Mouse (Mus musculus) midbrain, embryonic 13.5 days (tissue): ENCODE data around the gene Mei1. TPM values are rescaled to one million over a fixed set of nuclear protein-coding genes. Genes with fewer than 3 reads are reported as not detected.
A peak's percentile ranks its signal among the peaks of the same experiment; 100 is the strongest.
"Not testable (repeated sequence)": the region's sequence is repeated elsewhere in the genome, so short reads cannot be mapped to it uniquely, and the experiment has no call there.

ENCODE experiments used
- ATAC-seq: fragments of 200-750 bp; cut with Nextera tagmentation; 2 replicates; pipeline ENCODE4 v1.8.0; 2017; ENCODE audit warnings: mild to moderate bottlenecking, moderate TSS enrichment, moderate library complexity
- H3K27ac ChIP-seq: fragments of 300-500 bp; sonication (generic); 2 replicates; pipeline ENCODE4 v1.5.1; 2015; ENCODE audit warnings: inconsistent platforms, mild to moderate bottlenecking, moderate library complexity
- H3K27me3 ChIP-seq: fragments of 300-500 bp; sonication (generic); 2 replicates; pipeline ENCODE4 v1.6.1; 2015; ENCODE audit warnings: mild to moderate bottlenecking, inconsistent platforms
- H3K36me3 ChIP-seq: fragments of 300-500 bp; sonication (generic); 2 replicates; pipeline ENCODE4 v1.6.1; 2015; ENCODE audit warnings: mild to moderate bottlenecking, inconsistent platforms
- H3K4me1 ChIP-seq: fragments of 300-500 bp; sonication (generic); replicated peaks from 2 replicates; pipeline ENCODE4 v1.6.1; 2015; ENCODE audit warnings: inconsistent platforms
- H3K4me2 ChIP-seq: fragments of 300-500 bp; sonication (generic); replicated peaks from 2 replicates; pipeline ENCODE4 v1.6.1; 2015; ENCODE audit warnings: moderate library complexity, mild to moderate bottlenecking, inconsistent platforms
- H3K4me3 ChIP-seq: fragments of 300-500 bp; sonication (generic); replicated peaks from 2 replicates; pipeline ENCODE4 v1.5.1; 2015; ENCODE audit warnings: mild to moderate bottlenecking, inconsistent platforms
- H3K9ac ChIP-seq: fragments of 300-500 bp; sonication (generic); replicated peaks from 2 replicates; pipeline ENCODE4 v1.6.1; 2015; ENCODE audit warnings: mild to moderate bottlenecking, inconsistent platforms
- H3K9me3 ChIP-seq: fragments of 300-500 bp; sonication (generic); 2 replicates; pipeline ENCODE4 v1.6.1; 2016; ENCODE audit warnings: mild to moderate bottlenecking, inconsistent platforms
- WGBS: fragments of 180-500 bp; shearing (Covaris S2); methylation state at CpG from one replicate; pipeline ENCODE4 v1.1.7; 2015; 5-methylcytosine and 5-hydroxymethylcytosine counted together
- polyA plus RNA-seq: library from polyadenylated mRNA; unstranded; fragments of >200 nt; fragmentation: Nextera tagmentation; extraction: Ambion mirVana; gene quantifications from 2 replicates; pipeline ENCODE4 v1.2.1, GENCODE M21; 2015

Mei1 gene
- polyA plus RNA-seq, 1 experiment from 2014 or later = 0.05 TPM

DNA sequence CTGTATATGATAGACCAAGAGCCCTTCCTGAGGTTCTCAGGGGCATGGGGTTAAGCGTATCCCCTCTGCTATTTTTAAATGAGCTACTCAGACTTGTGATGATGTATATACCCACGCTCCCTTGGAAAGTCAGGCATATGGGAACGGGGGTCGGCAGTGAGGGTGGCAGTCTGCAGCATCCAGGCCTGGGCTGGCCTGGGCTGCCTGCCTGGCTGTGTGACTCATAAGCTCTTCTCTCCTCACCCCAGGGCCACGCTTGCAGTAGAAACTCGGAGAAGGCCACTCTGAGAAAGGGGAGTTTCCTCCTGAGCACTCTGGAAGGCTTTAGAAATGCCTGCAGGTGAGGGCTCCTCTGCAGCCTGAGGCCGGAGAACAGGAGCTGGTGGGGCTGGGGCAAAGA is 21.3 kb downstream of the Mei1 start:
- ATAC-seq = no peak
- Histone ChIP-seq H3K4me3 (no peak overlapping the region), H3K27me3 (no peaks in the 10 kb centered on the region), H3K36me3 (no peaks in the 10 kb centered on the region), H3K27ac (no peak overlapping the region), H3K4me2 (no peak overlapping the region), H3K9me3 (no peaks in the 10 kb centered on the region), H3K4me1 (no peaks in the 10 kb centered on the region), H3K9ac (no peak overlapping the region)
- 87% methylated on average over 7 of the region's 7 CpGs for WGBS

DNA sequence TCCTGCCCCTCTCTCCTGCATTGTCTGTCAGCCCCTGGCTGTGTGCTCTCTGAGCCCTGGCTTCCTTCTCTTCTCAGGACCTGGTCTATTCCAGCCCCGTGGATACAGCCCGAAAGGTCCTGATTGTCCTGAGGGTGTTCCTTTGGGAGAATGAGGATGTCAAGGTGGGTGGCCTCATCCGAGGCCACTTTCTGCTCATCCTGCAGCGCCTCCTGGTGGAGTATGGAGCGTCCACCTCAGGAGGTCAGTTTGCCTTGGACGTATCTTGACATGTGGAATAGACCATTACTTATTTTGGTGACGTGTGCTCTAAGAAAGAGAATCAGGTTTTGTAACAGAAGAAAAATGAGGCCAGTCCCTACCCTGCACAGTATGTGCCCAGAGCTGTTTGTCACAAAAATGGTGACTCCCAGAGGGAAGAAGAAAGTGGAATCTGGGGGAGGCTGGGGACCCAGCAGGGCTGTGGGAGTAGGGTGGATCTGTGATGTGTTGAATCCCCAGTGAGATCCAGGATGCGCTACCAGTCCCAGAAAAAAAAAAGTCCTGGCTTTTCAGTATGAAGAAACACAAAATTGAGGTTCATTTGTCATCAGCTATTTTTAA is 37.3 kb downstream of the Mei1 start:
- ATAC-seq = no peak
- H3K27me3 ChIP-seq = no peaks in the 10 kb centered on the region
- H3K36me3 ChIP-seq = no peaks in the 10 kb centered on the region
- no peak overlapping the region for H3K4me2 ChIP-seq
- H3K9me3 ChIP-seq = no peaks in the 10 kb centered on the region
- no peak overlapping the region for H3K9ac ChIP-seq
- no peak overlapping the region for H3K27ac ChIP-seq
- WGBS = 19% methylated on average over 8 of the region's 8 CpGs
- no peaks in the 10 kb centered on the region; the same call in 1 of the 2 replicates for H3K4me1 ChIP-seq
- H3K4me3 ChIP-seq = no peak overlapping the region

- H3K27me3 ChIP-seq = no peaks in the 10 kb centered on the region
- 90% methylated on average over 8 of the region's 8 CpGs for WGBS
- H3K4me1 ChIP-seq = no peaks in the 10 kb centered on the region
- no peak overlapping the region for H3K27ac ChIP-seq
- no peak overlapping the region for H3K9ac ChIP-seq
- no peak overlapping the region for H3K4me2 ChIP-seq
- H3K4me3 ChIP-seq = no peak overlapping the region
- no peak for ATAC-seq
- no peaks in the 10 kb centered on the region for H3K36me3 ChIP-seq
- no peaks in the 10 kb centered on the region for H3K9me3 ChIP-seq
These were observed 50.7 kb downstream of the Mei1 start for GRCm38 (mm10) chr15:82120544-82120943.

DNA sequence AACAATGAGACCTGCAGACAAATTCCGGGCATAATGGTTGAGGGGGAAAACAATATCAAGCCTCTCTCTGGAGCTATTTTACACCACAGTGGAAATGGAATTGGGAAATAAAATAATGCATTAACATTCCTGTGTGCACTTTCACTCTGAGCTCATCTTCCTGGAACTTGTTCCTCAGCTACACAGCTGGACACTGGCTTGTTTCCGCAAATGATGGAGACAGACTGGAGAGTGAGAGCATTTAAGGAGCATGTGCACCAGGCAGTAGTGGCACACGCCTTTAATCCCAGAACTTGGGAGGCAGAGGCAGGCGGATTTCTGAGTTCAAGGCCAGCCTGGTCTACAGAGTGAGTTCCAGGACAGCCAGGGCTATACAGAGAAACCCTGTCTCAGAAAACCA is 56.9 kb downstream of the Mei1 start:
- not testable (repeated sequence) for H3K4me3 ChIP-seq
- WGBS = 88% methylated on average over 4 of the region's 4 CpGs

GRCm38 (mm10) chr15:82127426-82128374 is 57.9 kb downstream of the Mei1 start, which contains the start of gene Ccdc134:
Gene Ccdc134, plus strand, starts transcription at chr15:82127922.
- H3K9ac ChIP-seq = peak within 1 kb of the TSS; percentile 79
- no peaks in the 10 kb centered on the region for H3K9me3 ChIP-seq
- peak within 1 kb of the TSS; percentile 80 for H3K4me3 ChIP-seq
- WGBS = under 1% methylated on average over 70 of the region's 74 CpGs
- H3K4me2 ChIP-seq = peak within 1 kb of the TSS; percentile 86
- H3K27me3 ChIP-seq = 0 out of 2 replicates have a peak, but pooled peaks cover 5% of the 10 kb centered on the region
- H3K36me3 ChIP-seq = peaks cover 14% of the 10 kb centered on the region; the same call in 1 of the 2 replicates
- peaks cover 22% of the 10 kb centered on the region for H3K4me1 ChIP-seq
- ATAC-seq = peak; percentile 98
- peak within 1 kb of the TSS; percentile 74 for H3K27ac ChIP-seq

More for the DNA sequence above, 56.9 kb downstream of the Mei1 start:
- not testable (repeated sequence) for ATAC-seq, H3K9me3 ChIP-seq, H3K27me3 ChIP-seq, H3K27ac ChIP-seq
- Histone ChIP-seq H3K9ac (peak overlapping the region; percentile 68; the same call in 1 of the 2 replicates), H3K4me1 (peaks cover 22% of the 10 kb centered on the region), H3K36me3 (peaks cover 10% of the 10 kb centered on the region; the same call in 1 of the 2 replicates), H3K4me2 (peak overlapping the region; percentile 86)

- H3K4me3 ChIP-seq = peak overlapping the region; percentile 80
- H3K36me3 ChIP-seq = peaks cover 16% of the 10 kb centered on the region; the same call in 1 of the 2 replicates
- H3K27ac ChIP-seq = 0 out of 2 replicates have a peak overlapping the region, but pooled peaks have one; percentile 74
- peak overlapping the region; percentile 86 for H3K4me2 ChIP-seq
- no peak for ATAC-seq
- WGBS = 0% methylated on average over 5 of the region's 5 CpGs
- no peaks in the 10 kb centered on the region for H3K9me3 ChIP-seq
- H3K9ac ChIP-seq = peak overlapping the region; percentile 79
- H3K27me3 ChIP-seq = 0 out of 2 replicates have a peak, but pooled peaks cover 5% of the 10 kb centered on the region
- peaks cover 22% of the 10 kb centered on the region for H3K4me1 ChIP-seq
These were observed 58.6 kb downstream of the Mei1 start for GRCm38 (mm10) chr15:82128398-82128797.

DNA sequence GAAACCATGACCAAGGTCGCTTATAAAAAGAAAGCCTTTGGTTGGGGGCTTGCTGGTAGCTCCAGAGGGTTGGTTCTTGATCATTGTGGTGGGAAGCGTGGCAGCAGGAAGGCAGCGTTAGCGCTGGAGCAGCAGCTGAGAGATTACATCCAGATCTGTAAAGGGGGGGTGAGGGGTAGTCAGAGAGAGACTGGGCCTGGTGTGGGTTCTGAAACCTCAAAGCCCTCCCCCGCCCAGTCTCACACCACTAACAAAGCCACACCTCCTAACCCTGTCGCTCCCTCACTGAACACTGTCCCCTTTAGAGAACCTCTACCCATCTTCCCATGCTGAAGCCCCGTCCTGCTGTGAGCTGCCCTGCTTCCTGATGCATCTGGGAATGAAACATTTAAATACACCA is 60.8 kb downstream of the Mei1 start:
- H3K27me3 ChIP-seq = 0 out of 2 replicates have a peak, but pooled peaks cover 5% of the 10 kb centered on the region
- no peak overlapping the region for H3K4me3 ChIP-seq
- WGBS = 60% methylated on average over 7 of the region's 7 CpGs
- no peak for ATAC-seq
- peaks cover 19% of the 10 kb centered on the region; the same call in 1 of the 2 replicates for H3K36me3 ChIP-seq
- H3K4me1 ChIP-seq = peaks cover 22% of the 10 kb centered on the region
- H3K9ac ChIP-seq = no peak overlapping the region
- no peak overlapping the region for H3K4me2 ChIP-seq
- H3K9me3 ChIP-seq = no peaks in the 10 kb centered on the region
- H3K27ac ChIP-seq = no peak overlapping the region

GRCm38 (mm10) chr15:82135372-82135771 is 65.6 kb downstream of the Mei1 start:
- 91% methylated on average over 4 of the region's 4 CpGs for WGBS
- Histone ChIP-seq H3K4me2 (no peak overlapping the region), H3K4me3 (no peak overlapping the region), H3K27ac (no peak overlapping the region), H3K9ac (no peak overlapping the region), H3K27me3 (no peaks in the 10 kb centered on the region), H3K36me3 (peaks cover 19% of the 10 kb centered on the region; the same call in 1 of the 2 replicates), H3K9me3 (no peaks in the 10 kb centered on the region), H3K4me1 (no peaks in the 10 kb centered on the region)
- no peak for ATAC-seq

- H3K27ac ChIP-seq = no peak overlapping the region
- ATAC-seq = 0 out of 2 replicates have a peak, but pooled peaks have one; percentile 14
- H3K4me1 ChIP-seq = 0 out of 2 replicates have a peak, but pooled peaks cover 1% of the 10 kb centered on the region
- no peaks in the 10 kb centered on the region for H3K27me3 ChIP-seq
- H3K4me3 ChIP-seq = no peak overlapping the region
- H3K4me2 ChIP-seq = no peak overlapping the region
- no peaks in the 10 kb centered on the region for H3K9me3 ChIP-seq
- H3K36me3 ChIP-seq = peaks cover 12% of the 10 kb centered on the region
- WGBS = 52% methylated on average over 4 of the region's 4 CpGs
- H3K9ac ChIP-seq = no peak overlapping the region
These were observed 68.8 kb downstream of the Mei1 start for GRCm38 (mm10) chr15:82138565-82138964.

DNA sequence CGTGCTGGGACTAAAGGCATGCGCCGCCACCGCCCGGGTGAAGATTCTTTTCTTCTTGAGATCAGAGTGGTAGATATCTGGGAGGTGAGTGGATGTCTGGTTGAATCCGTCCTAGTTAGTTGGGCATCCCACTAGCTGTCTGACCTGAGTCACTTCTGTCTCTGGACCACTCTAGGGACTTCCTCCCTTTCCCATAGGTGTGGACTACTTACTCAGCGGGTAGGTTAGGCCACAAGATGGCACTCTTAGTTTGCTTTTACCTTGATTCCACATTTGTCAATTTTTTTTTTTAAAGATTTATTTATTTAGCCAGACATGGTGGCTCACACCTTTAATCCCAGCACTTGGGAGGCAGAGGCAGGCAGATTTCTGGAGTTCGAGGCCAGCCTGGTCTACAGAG is 69.4 kb downstream of the Mei1 start:
- no peak overlapping the region for H3K27ac ChIP-seq
- peaks cover 7% of the 10 kb centered on the region for H3K4me1 ChIP-seq
- ATAC-seq = no peak
- no peaks in the 10 kb centered on the region for H3K27me3 ChIP-seq
- no peak overlapping the region for H3K4me3 ChIP-seq
- H3K9ac ChIP-seq = no peak overlapping the region
- no peak overlapping the region for H3K4me2 ChIP-seq
- peaks cover 11% of the 10 kb centered on the region for H3K36me3 ChIP-seq
- H3K9me3 ChIP-seq = no peaks in the 10 kb centered on the region
- 92% methylated on average over 8 of the region's 8 CpGs for WGBS

DNA sequence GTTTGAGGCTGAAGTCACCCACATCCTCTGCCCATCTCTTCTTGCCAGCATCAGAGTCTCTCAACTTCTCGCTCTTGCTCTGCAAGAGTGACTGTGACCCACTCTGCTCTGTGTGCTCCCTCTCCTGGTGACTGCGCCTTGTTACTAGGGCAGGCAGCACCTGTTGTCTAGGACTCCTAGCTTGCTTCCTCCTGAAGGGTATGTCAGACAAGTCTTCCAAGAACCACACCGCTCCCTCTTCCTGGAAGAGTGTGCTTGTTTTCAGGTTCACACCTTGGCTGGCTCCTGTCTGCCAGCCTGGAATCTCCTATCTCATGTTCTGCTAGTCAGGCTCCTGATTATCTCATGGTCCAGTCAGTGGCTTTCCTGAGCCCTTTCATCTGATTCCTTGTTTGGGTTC is 70.6 kb downstream of the Mei1 start:
- Histone ChIP-seq H3K4me1 (peaks cover 15% of the 10 kb centered on the region), H3K9me3 (no peaks in the 10 kb centered on the region), H3K4me2 (no peak overlapping the region), H3K9ac (no peak overlapping the region), H3K27me3 (no peaks in the 10 kb centered on the region), H3K27ac (peak overlapping the region; percentile 22; the same call in 1 of the 2 replicates), H3K4me3 (no peak overlapping the region), H3K36me3 (peaks cover 11% of the 10 kb centered on the region)
- WGBS = 87% methylated on average over 3 of the region's 3 CpGs
- no peak for ATAC-seq

DNA sequence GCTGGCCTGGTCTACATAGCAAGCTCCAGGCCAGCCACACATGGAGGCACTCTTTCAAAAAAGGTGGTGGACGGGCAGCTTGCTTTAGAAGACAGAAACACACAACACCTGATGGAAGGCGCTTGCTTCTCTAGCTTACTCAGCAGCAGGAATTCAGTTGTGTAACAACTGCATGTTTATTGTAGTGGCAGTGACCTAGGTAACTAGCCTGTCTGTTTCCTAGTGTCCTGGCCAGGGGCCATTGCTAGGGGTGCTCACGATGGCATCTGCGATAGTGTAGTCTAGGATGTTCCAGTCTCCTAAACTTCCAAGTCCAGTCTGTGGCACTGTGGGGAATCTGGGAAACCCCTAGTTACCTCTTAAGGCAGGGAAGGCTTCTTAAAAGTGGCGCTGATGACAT is 74.4 kb downstream of the Mei1 start:
- Histone ChIP-seq H3K4me3 (no peak overlapping the region), H3K27ac (peak overlapping the region; percentile 74), H3K4me2 (no peak overlapping the region), H3K9me3 (no peaks in the 10 kb centered on the region), H3K4me1 (peaks cover 38% of the 10 kb centered on the region), H3K36me3 (peaks cover 11% of the 10 kb centered on the region), H3K9ac (no peak overlapping the region), H3K27me3 (no peaks in the 10 kb centered on the region)
- 88% methylated on average over 5 of the region's 5 CpGs for WGBS
- ATAC-seq = no peak
